Mouse (Mus musculus): ENCODE results near the gene Sod2. TPM values are rescaled to one million over a fixed set of nuclear protein-coding genes. Genes with fewer than 3 reads are reported as not detected.
"Not testable (repeated sequence)": the region's sequence is repeated elsewhere in the genome, so short reads cannot be mapped to it uniquely, and the experiment has no call there.

The Sod2 gene
- total and polyA plus RNA-seq, 2 experiments from 2014 or later = 149 to 229 TPM

DNA sequence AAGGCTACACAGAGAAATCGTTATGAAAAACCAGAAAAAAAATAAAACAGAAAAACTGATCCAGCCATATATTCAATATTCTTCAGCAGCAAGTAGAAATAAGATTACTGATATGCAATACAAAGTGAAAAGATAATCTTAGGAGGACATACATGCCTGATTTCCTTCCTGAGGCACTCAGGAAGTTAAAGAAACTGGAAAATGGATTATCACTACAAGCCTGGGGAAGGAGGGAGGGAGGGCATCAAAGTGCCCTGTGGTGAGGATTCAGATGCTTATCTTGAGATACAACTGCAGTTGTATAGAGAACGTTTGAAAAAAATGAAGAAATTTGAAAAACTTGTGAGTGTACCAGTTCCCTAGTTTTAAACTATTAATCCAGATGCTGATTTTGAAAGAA is 22.7 kb upstream of the Sod2 start:
- ATAC-seq (no peak), DNase-seq (ENCODE audit: low spot score) (no peak)
- no peaks in the 10 kb centered on the region for H3K4me1 ChIP-seq (ENCODE audit: insufficient read depth, low read length)
- TF ChIP-seq CTCF (IDR thresholded peaks at IDR 0.05; ENCODE audit: low read depth) = no peak
- no peaks in the 10 kb centered on the region for H3K27me3 ChIP-seq (ENCODE audit: insufficient read depth, low read length)
- H3K36me3 ChIP-seq (ENCODE audit: insufficient read depth, low read length) = peaks cover 23% of the 10 kb centered on the region
- no peak overlapping the region for H3K4me3 ChIP-seq (ENCODE audit: low read length)
- no peaks in the 10 kb centered on the region for H3K9me3 ChIP-seq (ENCODE audit: low read length)
- no peak overlapping the region for H3K9ac ChIP-seq (replicated peaks; ENCODE audit: low read length)
- H3K4me2 ChIP-seq (ENCODE audit: low read depth, low read length) = no peak overlapping the region
- WGBS = 90% methylated on average over 2 of the region's 2 CpGs
- H3K27ac ChIP-seq = no peak overlapping the region

- H3K4me3 ChIP-seq (ENCODE audit: low read length); H3K27ac ChIP-seq; H3K4me1 ChIP-seq (ENCODE audit: insufficient read depth, low read length); H3K4me2 ChIP-seq (ENCODE audit: low read depth, low read length); H3K27me3 ChIP-seq (ENCODE audit: insufficient read depth, low read length); H3K9ac ChIP-seq (replicated peaks; ENCODE audit: low read length); H3K36me3 ChIP-seq (ENCODE audit: insufficient read depth, low read length); H3K9me3 ChIP-seq (ENCODE audit: low read length); DNase-seq (ENCODE audit: low spot score); ATAC-seq: not testable (repeated sequence)
- WGBS = 95% methylated on average over 8 of the region's 8 CpGs
These were observed 18.6 kb upstream of the Sod2 start for GRCm38 (mm10) chr17:12988096-12988495.

GRCm38 (mm10) chr17:12990567-12991145 is 16.0 kb upstream of the Sod2 start:
- H3K27ac ChIP-seq = peak overlapping the region; percentile 100; the same call in 1 of the 2 replicates
- no peak for DNase-seq (ENCODE audit: low spot score)
- no peaks in the 10 kb centered on the region for H3K4me1 ChIP-seq (ENCODE audit: insufficient read depth, low read length)
- no peak for ATAC-seq
- peak overlapping the region; percentile 100 for H3K9ac ChIP-seq (replicated peaks; ENCODE audit: low read length)
- TF ChIP-seq CTCF (IDR thresholded peaks at IDR 0.05; ENCODE audit: low read depth) = no peak
- 51% methylated on average over 8 of the region's 8 CpGs for WGBS
- H3K4me2 ChIP-seq (ENCODE audit: low read depth, low read length) = peak overlapping the region; percentile 88
- H3K27me3 ChIP-seq (ENCODE audit: insufficient read depth, low read length) = no peaks in the 10 kb centered on the region
- H3K36me3 ChIP-seq (ENCODE audit: insufficient read depth, low read length) = no peaks in the 10 kb centered on the region
- peak overlapping the region; percentile 99 for H3K4me3 ChIP-seq (ENCODE audit: low read length)
- no peaks in the 10 kb centered on the region for H3K9me3 ChIP-seq (ENCODE audit: low read length)

- DNase-seq (ENCODE audit: low spot score) = peak; percentile 29
- Histone ChIP-seq H3K27ac (peak overlapping the region; percentile 100; the same call in 1 of the 2 replicates), H3K4me2 (ENCODE audit: low read depth, low read length) (peak overlapping the region; percentile 88), H3K4me3 (ENCODE audit: low read length) (peak overlapping the region; percentile 99), H3K36me3 (ENCODE audit: insufficient read depth, low read length) (no peaks in the 10 kb centered on the region), H3K27me3 (ENCODE audit: insufficient read depth, low read length) (no peaks in the 10 kb centered on the region), H3K9ac (replicated peaks; ENCODE audit: low read length) (peak overlapping the region; percentile 100), H3K9me3 (ENCODE audit: low read length) (no peaks in the 10 kb centered on the region), H3K4me1 (ENCODE audit: insufficient read depth, low read length) (no peaks in the 10 kb centered on the region)
- 2% methylated on average over 12 of the region's 12 CpGs for WGBS
- no peak for TF ChIP-seq CTCF (IDR thresholded peaks at IDR 0.05; ENCODE audit: low read depth)
- ATAC-seq = no peak
These were observed 15.4 kb upstream of the Sod2 start for GRCm38 (mm10) chr17:12991194-12991634.

- under 1% methylated on average over 73 of the region's 84 CpGs for WGBS
- Histone ChIP-seq H3K36me3 (ENCODE audit: insufficient read depth, low read length) (no peaks in the 10 kb centered on the region), H3K9ac (replicated peaks; ENCODE audit: low read length) (peak overlapping the region; percentile 100)
These were observed 14.8 kb upstream of the Sod2 start for GRCm38 (mm10) chr17:12991635-12992358.

DNA sequence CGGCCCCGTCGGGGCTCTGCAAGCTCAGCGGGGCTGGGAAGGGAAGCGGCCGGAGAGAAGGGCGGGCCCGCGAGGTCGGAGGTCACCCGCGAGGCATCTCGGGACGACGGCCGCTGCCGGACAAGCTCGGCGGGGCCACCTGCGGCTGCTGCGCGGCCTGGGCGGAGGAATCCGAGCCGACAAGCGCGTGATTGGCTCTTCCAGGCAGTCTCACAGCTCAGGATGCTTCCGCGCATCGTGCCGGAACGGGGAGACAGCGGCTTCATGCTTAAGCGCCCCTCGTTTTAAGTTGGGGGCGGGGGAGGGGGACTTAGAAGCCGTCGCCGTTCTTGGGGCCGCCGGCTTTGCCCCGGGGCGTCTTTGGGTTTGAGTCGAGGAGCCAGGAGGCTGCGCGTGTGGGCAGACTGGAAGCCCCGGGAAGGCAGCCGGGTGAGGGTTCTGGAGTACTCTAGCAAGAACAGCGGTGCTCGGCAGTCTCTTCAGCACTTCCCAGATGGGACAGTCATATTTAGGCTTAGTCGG is 14.1 kb upstream of the Sod2 start:
- Histone ChIP-seq H3K36me3 (ENCODE audit: insufficient read depth, low read length) (no peaks in the 10 kb centered on the region), H3K4me1 (ENCODE audit: insufficient read depth, low read length) (no peaks in the 10 kb centered on the region), H3K27me3 (ENCODE audit: insufficient read depth, low read length) (no peaks in the 10 kb centered on the region), H3K4me2 (ENCODE audit: low read depth, low read length) (peak overlapping the region; percentile 88), H3K9me3 (ENCODE audit: low read length) (no peaks in the 10 kb centered on the region), H3K27ac (peak overlapping the region; percentile 100), H3K9ac (replicated peaks; ENCODE audit: low read length) (peak overlapping the region; percentile 100), H3K4me3 (ENCODE audit: low read length) (peak overlapping the region; percentile 99)
- WGBS = under 1% methylated on average over 51 of the region's 51 CpGs
- ATAC-seq = peak; percentile 92
- DNase-seq (ENCODE audit: low spot score) = peak; percentile 99
- TF ChIP-seq CTCF (IDR thresholded peaks at IDR 0.05; ENCODE audit: low read depth) = no peak

More at GRCm38 (mm10) chr17:12991635-12992358, 14.8 kb upstream of the Sod2 start:
- Histone ChIP-seq H3K9me3 (ENCODE audit: low read length) (no peaks in the 10 kb centered on the region), H3K4me2 (ENCODE audit: low read depth, low read length) (peak overlapping the region; percentile 88), H3K27me3 (ENCODE audit: insufficient read depth, low read length) (no peaks in the 10 kb centered on the region), H3K4me1 (ENCODE audit: insufficient read depth, low read length) (no peaks in the 10 kb centered on the region), H3K4me3 (ENCODE audit: low read length) (peak overlapping the region; percentile 99), H3K27ac (peak overlapping the region; percentile 100)
- ATAC-seq (peak; percentile 93), DNase-seq (ENCODE audit: low spot score) (peak; percentile 90)
- no peak for TF ChIP-seq CTCF (IDR thresholded peaks at IDR 0.05; ENCODE audit: low read depth)
